Mouse (Mus musculus) spleen, adult 2 months (tissue): ENCODE results near the gene Tmem129. TPM values are rescaled to one million over a fixed set of nuclear protein-coding genes. Genes with fewer than 3 reads are reported as not detected.

ENCODE experiments used
- DNase-seq, 2 experiments: peaks; one replicate each; pipeline versions ENCODE4 v3.0.0 to v3.0.0-alpha.2; 2012 to 2021; ENCODE audit warnings: low spot score in 2 of 2, low read depth in 1 of 2
- H3K27ac ChIP-seq: fragments of 200-500 bp; 2 replicates; pipeline ENCODE4 v1.5.1; 2012; ENCODE audit warnings: low read length, inconsistent platforms; ENCODE audit not compliant: insufficient read depth
- H3K27me3 ChIP-seq: fragments of 200-500 bp; 2 replicates; pipeline ENCODE4 v1.6.1; 2012; ENCODE audit warnings: mild to moderate bottlenecking, moderate library complexity, low read length, inconsistent platforms; ENCODE audit not compliant: control insufficient read depth, insufficient read depth
- H3K36me3 ChIP-seq: fragments of 200-500 bp; 2 replicates; pipeline ENCODE4 v1.6.1; 2012; ENCODE audit warnings: mild to moderate bottlenecking, low read length, inconsistent platforms; ENCODE audit not compliant: control insufficient read depth, insufficient read depth
- H3K4me1 ChIP-seq: fragments of 200-500 bp; 2 replicates; pipeline ENCODE4 v1.6.1; 2011; ENCODE audit warnings: inconsistent platforms; ENCODE audit not compliant: control insufficient read depth, insufficient read depth, insufficient read length
- H3K4me3 ChIP-seq: fragments of 200-500 bp; 2 replicates; pipeline ENCODE4 v1.5.1; 2011; ENCODE audit warnings: mild to moderate bottlenecking, inconsistent platforms; ENCODE audit not compliant: insufficient read depth, insufficient read length; ENCODE audit errors: extremely low read depth
- CTCF ChIP-seq: fragments of 200-500 bp; IDR thresholded peaks from 2 replicates; pipeline ENCODE4 v1.5.1; 2011; ENCODE audit warnings: mild to moderate bottlenecking, inconsistent platforms; ENCODE audit not compliant: insufficient read depth, insufficient read length, insufficient replicate concordance; ENCODE audit errors: extremely low read depth
- POLR2A ChIP-seq: fragments of 200-500 bp; IDR thresholded peaks from 2 replicates; pipeline ENCODE4 v1.6.1; 2011; ENCODE audit warnings: low read depth, low read length, inconsistent platforms
- WGBS: fragments of 180-500 bp; shearing (Covaris S2); methylation state at CpG from one replicate; pipeline ENCODE4 v1.1.7; 2018; 5-methylcytosine and 5-hydroxymethylcytosine counted together
- polyA plus RNA-seq: library from polyadenylated mRNA; depleted of rRNA; stranded (reverse); fragments of >200 nt; gene quantifications from 2 replicates; pipeline ENCODE4 v1.2.3, GENCODE M21; 2012

Tmem129 gene
- polyA plus RNA-seq, 1 experiment, result 24.8 TPM

DNA sequence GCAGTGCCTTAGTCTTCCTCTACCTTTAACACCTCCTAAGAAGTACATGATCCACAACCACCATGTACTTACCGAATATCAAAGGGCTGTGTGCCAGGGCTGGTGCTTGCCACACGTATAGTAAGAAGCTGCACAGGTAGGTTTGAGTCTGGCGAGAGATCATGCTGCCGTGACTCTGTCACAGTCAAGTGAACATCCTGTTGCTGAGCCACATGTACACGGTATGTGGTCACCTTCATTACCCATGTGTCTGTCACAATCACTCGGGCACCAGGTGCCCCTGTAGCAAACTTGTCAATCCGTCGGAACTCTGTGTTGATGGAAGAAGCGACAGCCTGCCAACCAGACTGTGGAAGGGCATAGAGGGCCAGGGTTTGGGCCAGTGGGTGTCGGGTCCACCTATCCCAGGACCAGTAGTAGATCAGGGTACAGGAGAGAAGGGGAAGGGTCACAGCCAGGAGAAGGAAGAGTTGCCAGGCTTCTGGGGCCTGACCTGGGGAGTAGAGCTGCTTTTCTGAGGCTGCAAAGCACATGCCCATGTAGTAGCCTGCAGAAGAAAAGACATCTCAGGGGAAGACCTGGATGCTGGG, 2.9 kb downstream of the Tmem129 start:
- 61% methylated on average over 10 of the region's 10 CpGs for WGBS
- H3K27ac ChIP-seq, result peak overlapping the region; percentile 7; the same call in 1 of the 2 replicates
- H3K36me3 ChIP-seq, result no peaks in the 10 kb centered on the region
- peaks cover 20% of the 10 kb centered on the region; the same call in 1 of the 2 replicates for H3K4me1 ChIP-seq
- no peaks in the 10 kb centered on the region for H3K27me3 ChIP-seq
- H3K4me3 ChIP-seq, result no peak overlapping the region
- no peak for TF ChIP-seq POLR2A
- no peak for TF ChIP-seq CTCF
- DNase-seq, result peak in 1 of 2 experiments; percentile 29

GRCm38 (mm10) chr5:33654424-33654823, 3.8 kb downstream of the Tmem129 start:
- Histone ChIP-seq H3K27me3 (no peaks in the 10 kb centered on the region), H3K36me3 (peaks cover 2% of the 10 kb centered on the region; the same call in 1 of the 2 replicates), H3K4me3 (no peak overlapping the region), H3K4me1 (peaks cover 20% of the 10 kb centered on the region; the same call in 1 of the 2 replicates), H3K27ac (peak overlapping the region; percentile 26; the same call in 1 of the 2 replicates)
- TF ChIP-seq POLR2A, result no peak
- no peak for TF ChIP-seq CTCF
- DNase-seq, result no peak
- WGBS, result 97% methylated on average over 13 of the region's 13 CpGs

DNA sequence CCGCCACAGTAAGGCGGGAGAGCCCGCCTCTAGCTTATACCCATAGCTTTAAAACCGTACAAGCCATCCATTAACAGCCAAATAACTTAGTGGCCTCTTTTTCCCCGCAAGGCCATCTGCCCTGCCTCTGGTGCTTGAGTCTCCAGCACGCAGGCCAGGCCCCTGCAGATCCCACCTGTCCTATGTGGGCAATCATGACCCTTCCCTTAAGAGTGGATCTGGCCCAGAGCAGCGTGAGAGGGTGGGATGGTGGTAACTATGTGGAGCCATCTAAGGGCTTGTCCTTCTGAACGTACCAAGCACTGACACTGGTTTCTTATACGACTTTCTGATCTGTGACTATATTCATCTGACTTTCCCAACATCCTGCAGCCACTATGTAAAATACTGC, 5.4 kb downstream of the Tmem129 start:
- H3K27ac ChIP-seq, result peak overlapping the region; percentile 50; the same call in 1 of the 2 replicates
- TF ChIP-seq POLR2A (no peak), CTCF (no peak)
- 11% methylated on average over 9 of the region's 9 CpGs for WGBS
- H3K4me1 ChIP-seq, result peaks cover 20% of the 10 kb centered on the region; the same call in 1 of the 2 replicates
- no peaks in the 10 kb centered on the region for H3K27me3 ChIP-seq
- DNase-seq, result no peak
- peak overlapping the region; percentile 25; the same call in 1 of the 2 replicates for H3K4me3 ChIP-seq
- H3K36me3 ChIP-seq, result peaks cover 9% of the 10 kb centered on the region

DNA sequence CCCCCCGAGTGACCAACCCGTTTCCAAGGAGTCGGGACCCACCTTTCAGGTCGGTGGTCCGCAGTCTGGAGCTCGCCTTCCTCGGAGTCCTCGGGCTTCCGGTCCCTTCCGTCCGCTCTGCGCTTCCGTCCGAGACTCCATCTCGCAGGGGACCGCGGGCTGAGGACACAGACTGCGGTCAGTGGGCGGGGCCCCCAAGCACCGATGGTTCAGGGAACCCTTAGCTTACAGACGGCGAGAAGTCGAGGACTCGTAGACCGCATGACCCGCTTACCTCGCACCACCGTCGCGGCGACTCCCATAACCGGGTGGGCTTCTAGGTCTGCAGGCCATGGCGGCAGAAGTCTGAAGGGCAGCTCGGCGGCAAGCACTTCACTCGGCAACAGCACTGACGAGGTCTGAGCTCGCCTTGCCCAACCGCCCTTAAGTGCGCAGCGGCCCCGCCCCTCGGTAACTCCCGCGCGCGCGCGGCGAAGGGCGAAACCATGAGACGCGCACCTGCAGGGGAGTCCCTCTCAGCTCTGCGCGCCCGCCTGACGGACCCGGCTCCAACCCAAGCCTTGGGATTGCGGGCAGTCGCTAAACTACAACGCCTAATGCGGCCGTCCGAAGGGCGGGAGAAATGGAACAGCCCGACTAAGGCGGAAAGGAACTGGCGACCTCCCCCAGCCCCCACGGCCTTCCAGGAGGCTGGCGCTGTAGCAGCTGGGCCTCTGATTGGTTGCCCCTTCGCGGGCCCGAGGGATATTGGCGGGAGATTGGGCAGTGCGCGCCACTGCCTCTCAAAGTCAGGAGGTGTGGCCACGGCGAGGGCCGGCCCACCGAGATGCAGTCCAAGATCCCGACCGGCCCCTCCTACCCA, 6.1 kb downstream of the Tmem129 start, which contains the start of gene Slbp:
Slbp (minus strand) TSS at position 654 of the 862 bp plus-strand sequence.
- Histone ChIP-seq H3K27ac (peak within 1 kb of the TSS; percentile 99), H3K36me3 (peaks cover 9% of the 10 kb centered on the region), H3K4me3 (peak within 1 kb of the TSS; percentile 91), H3K27me3 (no peaks in the 10 kb centered on the region), H3K4me1 (peaks cover 20% of the 10 kb centered on the region; the same call in 1 of the 2 replicates)
- DNase-seq, result peak; percentile 92 to 94
- WGBS, result under 1% methylated on average over 82 of the region's 82 CpGs
- TF ChIP-seq POLR2A (peak; percentile 98), CTCF (no peak)

DNA sequence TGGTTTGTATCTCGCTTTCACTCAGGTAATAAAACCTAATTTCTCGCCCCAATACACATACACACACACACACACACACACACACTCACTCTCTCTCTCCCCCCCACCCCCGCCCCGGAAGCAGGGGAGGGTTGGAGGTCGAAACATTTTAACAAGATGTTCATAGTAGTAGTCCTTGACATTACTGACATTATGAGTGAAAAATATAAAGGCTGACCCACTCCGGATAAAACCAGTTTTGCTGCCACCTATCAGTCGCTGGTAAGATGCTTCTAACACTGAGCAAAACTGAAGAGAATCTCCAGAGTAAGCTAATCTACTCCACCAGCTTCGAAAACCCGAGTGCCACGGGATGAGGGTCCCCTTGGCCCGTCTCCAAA, 6.7 kb downstream of the Tmem129 start:
- H3K27ac ChIP-seq, result peak overlapping the region; percentile 99
- H3K4me3 ChIP-seq, result peak overlapping the region; percentile 91
- WGBS, result 1% methylated on average over 11 of the region's 11 CpGs
- TF ChIP-seq CTCF (no peak), POLR2A (no peak)
- H3K27me3 ChIP-seq, result no peaks in the 10 kb centered on the region
- peaks cover 14% of the 10 kb centered on the region; the same call in 1 of the 2 replicates for H3K4me1 ChIP-seq
- H3K36me3 ChIP-seq, result peaks cover 11% of the 10 kb centered on the region
- no peak for DNase-seq

DNA sequence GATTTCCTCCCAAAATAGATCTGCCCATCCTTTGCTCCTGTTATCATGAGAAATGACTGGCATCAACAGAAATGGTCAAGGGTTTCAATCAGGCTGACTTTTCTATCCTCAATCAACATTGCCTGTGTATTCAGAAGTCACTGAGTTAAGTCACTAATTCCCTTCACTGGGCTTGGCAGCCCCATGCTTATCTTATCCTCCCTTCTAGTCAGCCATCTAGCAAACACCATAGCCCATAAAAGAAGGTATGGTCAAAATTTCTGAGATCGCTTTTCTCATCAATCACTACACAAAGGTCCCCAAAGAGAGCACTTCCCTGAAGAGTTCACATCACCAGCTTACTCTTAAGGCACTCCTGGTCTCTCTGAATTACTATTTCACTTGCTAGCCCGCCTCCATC, 7.2 kb downstream of the Tmem129 start:
- no peak for DNase-seq
- Histone ChIP-seq H3K4me3 (peak overlapping the region; percentile 91; the same call in 1 of the 2 replicates), H3K27ac (peak overlapping the region; percentile 99; the same call in 1 of the 2 replicates), H3K4me1 (peaks cover 13% of the 10 kb centered on the region; the same call in 1 of the 2 replicates), H3K27me3 (no peaks in the 10 kb centered on the region), H3K36me3 (peaks cover 14% of the 10 kb centered on the region)
- WGBS, result 17% methylated on average over 2 of the region's 2 CpGs
- TF ChIP-seq CTCF, result no peak
- no peak for TF ChIP-seq POLR2A
